Mouse (Mus musculus): ENCODE data around the gene Adam23. TPM values are rescaled to one million over a fixed set of nuclear protein-coding genes. Genes with fewer than 3 reads are reported as not detected.

Gene Adam23
- 13.9 and 14.9 TPM in 2 replicates for polyA plus RNA-seq (2015; fragmentation: Nextera tagmentation; extraction: Ambion mirVana)

- ATAC-seq (ENCODE audit: low read depth), result peak; percentile 90
- Histone ChIP-seq H3K27ac (replicated peaks) (peak within 1 kb of the TSS; percentile 83), H3K9ac (peak within 1 kb of the TSS; percentile 91), H3K4me2 (peak within 1 kb of the TSS; percentile 97), H3K4me1 (replicated peaks) (peaks cover 11% of the 10 kb centered on the region), H3K4me3 (peak within 1 kb of the TSS; percentile 84), H3K9me3 (no peaks in the 10 kb centered on the region), H3K27me3 (no peaks in the 10 kb centered on the region), H3K36me3 (0 out of 2 replicates have a peak, but pooled peaks cover 6% of the 10 kb centered on the region)
- WGBS, result under 1% methylated on average over 39 of the region's 41 CpGs
Measured at GRCm38 (mm10) chr1:63445656-63446046, at the start of gene Adam23. TSS of gene Adam23 (plus strand) at chr1:63445891.

- no peak for ATAC-seq (ENCODE audit: low read depth)
- 72% methylated on average over 5 of the region's 5 CpGs for WGBS
- Histone ChIP-seq H3K27ac (replicated peaks) (no peak overlapping the region), H3K9ac (no peak overlapping the region), H3K27me3 (no peaks in the 10 kb centered on the region), H3K4me2 (no peak overlapping the region), H3K4me3 (no peak overlapping the region), H3K4me1 (replicated peaks) (no peaks in the 10 kb centered on the region), H3K36me3 (no peaks in the 10 kb centered on the region), H3K9me3 (no peaks in the 10 kb centered on the region)
Measured at GRCm38 (mm10) chr1:63401130-63401529, 44.6 kb upstream of the Adam23 start.

GRCm38 (mm10) chr1:63403601-63404000, 42.1 kb upstream of the Adam23 start:
- Histone ChIP-seq H3K27ac (replicated peaks) (no peak overlapping the region), H3K4me2 (no peak overlapping the region), H3K36me3 (no peaks in the 10 kb centered on the region), H3K9ac (no peak overlapping the region), H3K9me3 (no peaks in the 10 kb centered on the region), H3K4me3 (no peak overlapping the region), H3K4me1 (replicated peaks) (no peaks in the 10 kb centered on the region), H3K27me3 (no peaks in the 10 kb centered on the region)
- no peak for ATAC-seq (ENCODE audit: low read depth)
- WGBS, result 48% methylated on average over 4 of the region's 4 CpGs

- H3K27ac ChIP-seq (replicated peaks), result no peak overlapping the region
- no peaks in the 10 kb centered on the region for H3K4me1 ChIP-seq (replicated peaks)
- 77% methylated on average over 6 of the region's 6 CpGs for WGBS
- no peaks in the 10 kb centered on the region for H3K36me3 ChIP-seq
- H3K27me3 ChIP-seq, result no peaks in the 10 kb centered on the region
- no peak overlapping the region for H3K4me2 ChIP-seq
- no peak overlapping the region for H3K4me3 ChIP-seq
- H3K9me3 ChIP-seq, result no peaks in the 10 kb centered on the region
- ATAC-seq (ENCODE audit: low read depth), result no peak
- H3K9ac ChIP-seq, result no peak overlapping the region
Measured at GRCm38 (mm10) chr1:63408344-63408743, 37.3 kb upstream of the Adam23 start.

- Histone ChIP-seq H3K4me1 (replicated peaks) (peaks cover 5% of the 10 kb centered on the region), H3K36me3 (no peaks in the 10 kb centered on the region), H3K9ac (no peak overlapping the region), H3K4me3 (no peak overlapping the region), H3K27ac (replicated peaks) (peak overlapping the region; percentile 23; the same call in 1 of the 2 replicates), H3K27me3 (no peaks in the 10 kb centered on the region), H3K9me3 (no peaks in the 10 kb centered on the region), H3K4me2 (no peak overlapping the region)
- peak; percentile 80 for ATAC-seq (ENCODE audit: low read depth)
- WGBS, result 52% methylated on average over 8 of the region's 8 CpGs
Measured at GRCm38 (mm10) chr1:63418491-63418890, 27.2 kb upstream of the Adam23 start.

GRCm38 (mm10) chr1:63430668-63431067, 15.0 kb upstream of the Adam23 start:
- Histone ChIP-seq H3K27ac (replicated peaks) (no peak overlapping the region), H3K4me2 (no peak overlapping the region), H3K9me3 (no peaks in the 10 kb centered on the region), H3K36me3 (no peaks in the 10 kb centered on the region), H3K4me3 (no peak overlapping the region), H3K4me1 (replicated peaks) (no peaks in the 10 kb centered on the region), H3K9ac (no peak overlapping the region), H3K27me3 (no peaks in the 10 kb centered on the region)
- WGBS, result 83% methylated on average over 6 of the region's 6 CpGs
- ATAC-seq (ENCODE audit: low read depth), result no peak

GRCm38 (mm10) chr1:63431166-63431565, 14.5 kb upstream of the Adam23 start:
- no peaks in the 10 kb centered on the region for H3K4me1 ChIP-seq (replicated peaks)
- H3K4me3 ChIP-seq, result no peak overlapping the region
- no peaks in the 10 kb centered on the region for H3K36me3 ChIP-seq
- H3K9ac ChIP-seq, result no peak overlapping the region
- H3K27me3 ChIP-seq, result no peaks in the 10 kb centered on the region
- no peak overlapping the region for H3K27ac ChIP-seq (replicated peaks)
- 93% methylated on average over 8 of the region's 8 CpGs for WGBS
- H3K9me3 ChIP-seq, result no peaks in the 10 kb centered on the region
- no peak for ATAC-seq (ENCODE audit: low read depth)
- no peak overlapping the region for H3K4me2 ChIP-seq

GRCm38 (mm10) chr1:63431842-63432241, 13.8 kb upstream of the Adam23 start:
- H3K4me3 ChIP-seq, result no peak overlapping the region
- no peaks in the 10 kb centered on the region for H3K9me3 ChIP-seq
- H3K4me2 ChIP-seq, result no peak overlapping the region
- H3K4me1 ChIP-seq (replicated peaks), result no peaks in the 10 kb centered on the region
- H3K27me3 ChIP-seq, result no peaks in the 10 kb centered on the region
- no peak for ATAC-seq (ENCODE audit: low read depth)
- 46% methylated on average over 3 of the region's 3 CpGs for WGBS
- no peak overlapping the region for H3K9ac ChIP-seq
- no peak overlapping the region for H3K27ac ChIP-seq (replicated peaks)
- no peaks in the 10 kb centered on the region for H3K36me3 ChIP-seq

GRCm38 (mm10) chr1:63434052-63434451, 11.6 kb upstream of the Adam23 start:
- Histone ChIP-seq H3K27me3 (no peaks in the 10 kb centered on the region), H3K9ac (no peak overlapping the region), H3K4me3 (no peak overlapping the region), H3K9me3 (no peaks in the 10 kb centered on the region), H3K36me3 (no peaks in the 10 kb centered on the region), H3K4me2 (no peak overlapping the region), H3K4me1 (replicated peaks) (no peaks in the 10 kb centered on the region), H3K27ac (replicated peaks) (no peak overlapping the region)
- ATAC-seq (ENCODE audit: low read depth), result no peak
- 76% methylated on average over 7 of the region's 7 CpGs for WGBS

GRCm38 (mm10) chr1:63437529-63437928, 8.2 kb upstream of the Adam23 start:
- H3K4me1 ChIP-seq (replicated peaks), result no peaks in the 10 kb centered on the region
- no peak overlapping the region for H3K9ac ChIP-seq
- H3K27ac ChIP-seq (replicated peaks), result no peak overlapping the region
- ATAC-seq (ENCODE audit: low read depth), result no peak
- no peaks in the 10 kb centered on the region for H3K27me3 ChIP-seq
- WGBS, result 61% methylated on average over 3 of the region's 3 CpGs
- H3K4me2 ChIP-seq, result no peak overlapping the region
- no peaks in the 10 kb centered on the region for H3K9me3 ChIP-seq
- no peaks in the 10 kb centered on the region for H3K36me3 ChIP-seq
- H3K4me3 ChIP-seq, result no peak overlapping the region

GRCm38 (mm10) chr1:63442186-63442585, 3.5 kb upstream of the Adam23 start:
- no peak overlapping the region for H3K9ac ChIP-seq
- H3K9me3 ChIP-seq, result no peaks in the 10 kb centered on the region
- H3K27me3 ChIP-seq, result no peaks in the 10 kb centered on the region
- no peak overlapping the region for H3K4me2 ChIP-seq
- H3K27ac ChIP-seq (replicated peaks), result no peak overlapping the region
- no peaks in the 10 kb centered on the region for H3K36me3 ChIP-seq
- ATAC-seq (ENCODE audit: low read depth), result no peak
- WGBS, result 62% methylated on average over 2 of the region's 2 CpGs
- peaks cover 8% of the 10 kb centered on the region for H3K4me1 ChIP-seq (replicated peaks)
- H3K4me3 ChIP-seq, result no peak overlapping the region

- WGBS, result 79% methylated on average over 4 of the region's 4 CpGs
- Histone ChIP-seq H3K9ac (no peak overlapping the region), H3K4me2 (no peak overlapping the region), H3K4me3 (no peak overlapping the region), H3K27me3 (no peaks in the 10 kb centered on the region), H3K4me1 (replicated peaks) (peaks cover 8% of the 10 kb centered on the region), H3K9me3 (no peaks in the 10 kb centered on the region), H3K27ac (replicated peaks) (no peak overlapping the region), H3K36me3 (no peaks in the 10 kb centered on the region)
- ATAC-seq (ENCODE audit: low read depth), result no peak
Measured at GRCm38 (mm10) chr1:63442616-63443015, 3.1 kb upstream of the Adam23 start.

GRCm38 (mm10) chr1:63445149-63445609, 512 bp upstream of the Adam23 start:
- Histone ChIP-seq H3K27me3 (no peaks in the 10 kb centered on the region), H3K4me3 (peak overlapping the region; percentile 84), H3K4me2 (peak overlapping the region; percentile 97), H3K4me1 (replicated peaks) (peaks cover 11% of the 10 kb centered on the region), H3K27ac (replicated peaks) (peak overlapping the region; percentile 83; the same call in 1 of the 2 replicates), H3K9me3 (no peaks in the 10 kb centered on the region), H3K36me3 (0 out of 2 replicates have a peak, but pooled peaks cover 2% of the 10 kb centered on the region), H3K9ac (peak overlapping the region; percentile 91)
- ATAC-seq (ENCODE audit: low read depth), result peak; percentile 58
- 52% methylated on average over 10 of the region's 10 CpGs for WGBS
